ENCODE assay signal across 8 mouse cellular contexts in genomic region chr9:97019231-97019630, GRCm38 (mm10). TPM values are rescaled to one million over a fixed set of nuclear protein-coding genes. Genes with fewer than 3 reads are reported as not detected.
DNase-seq lines count a peak whose midpoint lies in the region; ATAC-seq and TF ChIP-seq lines count a peak whose summit lies in the region.

No protein-coding gene starts in this region.

- no peak for TF ChIP-seq POLR2A in kidney, adult 2 months (IDR thresholded peaks at IDR 0.05; ENCODE audit: low read depth, low read length)

- no peaks in the 10 kb centered on the region for H3K9me3 ChIP-seq in embryonic facial prominence, embryonic 10.5 days
- no peaks in the 10 kb centered on the region for H3K9me3 ChIP-seq in hindbrain, postnatal 0 days (ENCODE audit: low read length)

- no peaks in the 10 kb centered on the region for H3K36me3 ChIP-seq in kidney, adult 2 months (ENCODE audit: control insufficient read depth, insufficient read depth, low read length)
- H3K36me3 ChIP-seq in embryonic facial prominence, embryonic 10.5 days (replicated peaks) = 0 out of 2 replicates have a peak, but pooled peaks cover 3% of the 10 kb centered on the region
- no peaks in the 10 kb centered on the region for H3K36me3 ChIP-seq in hindbrain, postnatal 0 days (ENCODE audit: insufficient read depth, low read length)

- no peak overlapping the region for H3K4me3 ChIP-seq in kidney, adult 2 months (ENCODE audit: insufficient read depth, low read depth, low read length)
- H3K4me3 ChIP-seq in embryonic facial prominence, embryonic 10.5 days = peak overlapping the region; percentile 81
- H3K4me3 ChIP-seq in hindbrain, postnatal 0 days (ENCODE audit: low read length) = peak overlapping the region; percentile 65

- peak; percentile 56 for DNase-seq in kidney, postnatal 10 days
- no peak for DNase-seq in kidney, adult 2 months
- no peak for DNase-seq in embryonic facial prominence, embryonic 10.5 days (ENCODE audit: low spot score)
- peak; percentile 76 for DNase-seq in hindbrain, postnatal 0 days (ENCODE audit: low spot score)
- DNase-seq in right cerebral cortex, postnatal 36 days (ENCODE audit: low spot score in 2 of 2) = no peak
- DNase-seq in retina, embryonic 14.5 days (ENCODE audit: low spot score) = no peak

- no peak for TF ChIP-seq CTCF in kidney, adult 2 months (conservative IDR thresholded peaks at IDR 0.05; ENCODE audit: insufficient read depth, insufficient read length, low read depth, low read length)
- TF ChIP-seq CTCF in hindbrain, postnatal 0 days (IDR thresholded peaks at IDR 0.05; ENCODE audit: low read depth) = no peak

- peak overlapping the region; percentile 85 for H3K9ac ChIP-seq in hindbrain, postnatal 0 days (replicated peaks; ENCODE audit: low read length)

- 12% methylated on average over 11 of the region's 11 CpGs for WGBS in kidney, adult 2 months
- WGBS in embryonic facial prominence, embryonic 10.5 days = 1% methylated on average over 11 of the region's 11 CpGs
- 4% methylated on average over 11 of the region's 11 CpGs for WGBS in hindbrain, postnatal 0 days

- H3K4me1 ChIP-seq in kidney, adult 2 months (ENCODE audit: control insufficient read depth, insufficient read depth, low read length) = peaks cover 6% of the 10 kb centered on the region; the same call in 1 of the 2 replicates
- H3K4me1 ChIP-seq in embryonic facial prominence, embryonic 10.5 days = peaks cover 52% of the 10 kb centered on the region
- H3K4me1 ChIP-seq in hindbrain, postnatal 0 days (ENCODE audit: insufficient read depth, low read length) = peaks cover 14% of the 10 kb centered on the region

- peak; percentile 44; the same call in 1 of the 2 replicates for ATAC-seq in hindbrain, postnatal 0 days
- 0 out of 2 replicates have a peak, but pooled peaks have one; percentile 7 for ATAC-seq in monocyte, adult 5-6 weeks (replicated peaks; ENCODE audit: insufficient number of reproducible peaks, low FRiP score, low TSS enrichment, poor library complexity, severe bottlenecking)
- ATAC-seq in erythroblast, adult 5-6 weeks (replicated peaks; ENCODE audit: low FRiP score, poor library complexity, severe bottlenecking) = no peak

- H3K27me3 ChIP-seq in kidney, adult 2 months (replicated peaks; ENCODE audit: control insufficient read depth, insufficient read depth, low read length) = no peaks in the 10 kb centered on the region
- H3K27me3 ChIP-seq in embryonic facial prominence, embryonic 10.5 days (replicated peaks; ENCODE audit: low read depth, poor library complexity, severe bottlenecking) = peaks cover 35% of the 10 kb centered on the region
- no peaks in the 10 kb centered on the region for H3K27me3 ChIP-seq in hindbrain, postnatal 0 days (ENCODE audit: insufficient read depth, low read length)

- peak overlapping the region; percentile 76 for H3K4me2 ChIP-seq in hindbrain, postnatal 0 days (ENCODE audit: low read depth, low read length)

- no peak overlapping the region for H3K27ac ChIP-seq in kidney, adult 2 months (ENCODE audit: insufficient read depth, low read depth, low read length)
- peak overlapping the region; percentile 97 for H3K27ac ChIP-seq in embryonic facial prominence, embryonic 10.5 days (replicated peaks)
- H3K27ac ChIP-seq in hindbrain, postnatal 0 days = peak overlapping the region; percentile 96

RNA-seq across cellular contexts. Expression of gene Spsb4, which starts 0.6 kb away (rescaled TPM):
- polyA plus RNA-seq in kidney, adult 2 months (2012; rRNA removed) = 61.5 and 62.5 TPM in 2 replicates
- 102 and 123 TPM in 2 replicates for polyA plus RNA-seq in embryonic facial prominence, embryonic 10.5 days (2016; fragmentation: Nextera tagmentation; extraction: Ambion mirVana)
- 67.1 and 82.8 TPM in 2 replicates for total RNA-seq in hindbrain, postnatal 0 days (2014; rRNA removed)
- 36.2 and 37.2 TPM in 2 replicates for polyA plus RNA-seq in hindbrain, postnatal 0 days (2015; fragmentation: Nextera tagmentation; extraction: Ambion mirVana)
- total RNA-seq in monocyte, adult 5-6 weeks (2017) = not detected in 3 replicates
- total RNA-seq in erythroblast, adult 5-6 weeks (2015; ENCODE audit: low replicate concordance) = 4.4 TPM in 1 of 2 replicates, not detected in the other
- total RNA-seq in erythroblast, adult 5-6 weeks (2017; ENCODE audit: low replicate concordance) = not detected in 2 replicates

Comparison
In these comparisons a context has a peak if more than half of its experiments do, and no peak if none do; other contexts are left out.
1. DNase-seq: peak in kidney, postnatal 10 days (single experiment) and hindbrain, postnatal 0 days (single experiment); none in kidney, adult 2 months (single experiment), embryonic facial prominence, embryonic 10.5 days (single experiment), right cerebral cortex, postnatal 36 days (0 of 2) and retina, embryonic 14.5 days (single experiment).
2. RNA of gene Spsb4, which starts 0.6 kb away (total RNA-seq): 67.1 to 82.8 TPM in hindbrain, postnatal 0 days; 4.4 TPM in erythroblast, adult 5-6 weeks and not detected in monocyte, adult 5-6 weeks; every median in the first group is over 10 times any median in the second.